Mouse (Mus musculus): ENCODE data around the gene Prkag2.
A peak's percentile ranks its signal among the peaks of the same experiment; 100 is the strongest.

The Prkag2 gene

GRCm38 (mm10) chr5:25100516-25101125, at the start of gene Prkag2:
Gene Prkag2 (minus strand): TSS chr5:25100642.
- DNase-seq (ENCODE audit: low spot score in 2 of 2): peak; percentile 49 to 77

GRCm38 (mm10) chr5:25149331-25149965, 49.0 kb upstream of the Prkag2 start:
- DNase-seq (ENCODE audit: low spot score in 2 of 2): no peak

- DNase-seq (ENCODE audit: low spot score in 2 of 2): no peak
Measured at GRCm38 (mm10) chr5:25146705-25147104, 46.3 kb upstream of the Prkag2 start.

- DNase-seq (ENCODE audit: low spot score in 2 of 2): no peak
Measured at GRCm38 (mm10) chr5:25127865-25128264, 27.4 kb upstream of the Prkag2 start.

GRCm38 (mm10) chr5:25125884-25126560, 25.6 kb upstream of the Prkag2 start:
- no peak for DNase-seq (ENCODE audit: low spot score in 2 of 2)

- DNase-seq (ENCODE audit: low spot score in 2 of 2): no peak
Measured at GRCm38 (mm10) chr5:25122534-25122933, 22.1 kb upstream of the Prkag2 start.

GRCm38 (mm10) chr5:25119148-25119547, 18.7 kb upstream of the Prkag2 start:
- no peak for DNase-seq (ENCODE audit: low spot score in 2 of 2)

GRCm38 (mm10) chr5:25115997-25116396, 15.6 kb upstream of the Prkag2 start:
- peak in 1 of 2 experiments; percentile 56 for DNase-seq (ENCODE audit: low spot score in 2 of 2)

- peak in 1 of 2 experiments; percentile 47 for DNase-seq (ENCODE audit: low spot score in 2 of 2)
Measured at GRCm38 (mm10) chr5:25115216-25115615, 14.8 kb upstream of the Prkag2 start.

- DNase-seq (ENCODE audit: low spot score in 2 of 2): no peak
Measured at GRCm38 (mm10) chr5:25114110-25114509, 13.7 kb upstream of the Prkag2 start.

- DNase-seq (ENCODE audit: low spot score in 2 of 2): no peak
Measured at GRCm38 (mm10) chr5:25110314-25110713, 9.9 kb upstream of the Prkag2 start.

GRCm38 (mm10) chr5:25105748-25106147, 5.3 kb upstream of the Prkag2 start:
- no peak for DNase-seq (ENCODE audit: low spot score in 2 of 2)

GRCm38 (mm10) chr5:25101126-25101523, 683 bp upstream of the Prkag2 start:
- peak; percentile 39 to 72 for DNase-seq (ENCODE audit: low spot score in 2 of 2)

GRCm38 (mm10) chr5:25100157-25100515, 306 bp downstream of the Prkag2 start:
- DNase-seq (ENCODE audit: low spot score in 2 of 2): peak in 1 of 2 experiments; percentile 69

- DNase-seq (ENCODE audit: low spot score in 2 of 2): peak in 1 of 2 experiments; percentile 71
Measured at GRCm38 (mm10) chr5:25099367-25100156, 880 bp downstream of the Prkag2 start.

- DNase-seq (ENCODE audit: low spot score in 2 of 2): no peak
Measured at GRCm38 (mm10) chr5:25097891-25098290, 2.6 kb downstream of the Prkag2 start.

GRCm38 (mm10) chr5:25096431-25096830, 4.0 kb downstream of the Prkag2 start:
- no peak for DNase-seq (ENCODE audit: low spot score in 2 of 2)

GRCm38 (mm10) chr5:25092630-25093245, 7.7 kb downstream of the Prkag2 start:
- no peak for DNase-seq (ENCODE audit: low spot score in 2 of 2)

GRCm38 (mm10) chr5:25089258-25089972, 11.0 kb downstream of the Prkag2 start:
- no peak for DNase-seq (ENCODE audit: low spot score in 2 of 2)

GRCm38 (mm10) chr5:25088633-25089032, 11.8 kb downstream of the Prkag2 start:
- no peak for DNase-seq (ENCODE audit: low spot score in 2 of 2)

GRCm38 (mm10) chr5:25088111-25088510, 12.3 kb downstream of the Prkag2 start:
- no peak for DNase-seq (ENCODE audit: low spot score in 2 of 2)
